Mouse (Mus musculus) gastrocnemius, postnatal 14 days (tissue): ENCODE data around the gene Bak1. TPM values are rescaled to one million over a fixed set of nuclear protein-coding genes. Genes with fewer than 3 reads are reported as not detected.
"Not testable (repeated sequence)": the region's sequence is repeated elsewhere in the genome, so short reads cannot be mapped to it uniquely, and the experiment has no call there.

Experiments used
- DNase-seq: peaks from one replicate; pipeline ENCODE4 v3.0.0; 2021; ENCODE audit warnings: mixed read lengths
- intact Hi-C: fragments of 180-260 bp; cut with DNase I; formaldehyde crosslinking; loops from one replicate; pipeline ENCODE4 v1.15.1; 2025; ENCODE audit warnings: low total_unique reads
- total RNA-seq, 2 experiments: library from RNA; stranded (reverse); gene quantifications; 2 replicates each; pipeline ENCODE4 v1.2.3; 2021

The Bak1 gene
- total RNA-seq, 2 experiments from 2014 or later: 24.7 to 27.9 TPM

- DNase-seq: no peak
- intact Hi-C loops: no loop called here
Observed at GRCm38 (mm10) chr17:26998283-26998682, 30.5 kb downstream of the Bak1 start.

- intact Hi-C loops: no loop called here
- no peak for DNase-seq
Observed at GRCm38 (mm10) chr17:26997661-26998060, 31.1 kb downstream of the Bak1 start.

- DNase-seq: no peak
- intact Hi-C loops: no loop called here
Observed at GRCm38 (mm10) chr17:26995562-26995961, 33.2 kb downstream of the Bak1 start.

GRCm38 (mm10) chr17:26995006-26995405 lies 33.8 kb downstream of the Bak1 start:
- intact Hi-C loops: no loop called here
- no peak for DNase-seq

- intact Hi-C loops: no loop called here
Observed at GRCm38 (mm10) chr17:26994410-26994809, 34.4 kb downstream of the Bak1 start.

GRCm38 (mm10) chr17:26990521-26990920 lies 38.3 kb downstream of the Bak1 start:
- intact Hi-C loops: no loop called here
- DNase-seq: no peak

More at GRCm38 (mm10) chr17:26994410-26994809, 34.4 kb downstream of the Bak1 start:
- DNase-seq: peak; percentile 78

- intact Hi-C loops: no loop called here
Observed at GRCm38 (mm10) chr17:26985503-26986179, 43.2 kb downstream of the Bak1 start.

GRCm38 (mm10) chr17:26983382-26983781 lies 45.4 kb downstream of the Bak1 start:
- DNase-seq: no peak
- intact Hi-C loops: no loop called here

More at GRCm38 (mm10) chr17:26985503-26986179, 43.2 kb downstream of the Bak1 start:
- DNase-seq: no peak

GRCm38 (mm10) chr17:26981050-26981449 lies 47.8 kb downstream of the Bak1 start:
- DNase-seq: no peak
- intact Hi-C loops: no loop called here

GRCm38 (mm10) chr17:26979426-26979825 lies 49.4 kb downstream of the Bak1 start:
- no peak for DNase-seq
- intact Hi-C loops: no loop called here

- DNase-seq, intact Hi-C loops: not testable (repeated sequence)
Observed at GRCm38 (mm10) chr17:26977354-26977753, 51.5 kb downstream of the Bak1 start.

GRCm38 (mm10) chr17:26975415-26975814 lies 53.4 kb downstream of the Bak1 start:
- intact Hi-C loops: no loop called here
- no peak for DNase-seq

GRCm38 (mm10) chr17:26974547-26974946 lies 54.3 kb downstream of the Bak1 start:
- no peak for DNase-seq
- intact Hi-C loops: no loop called here

GRCm38 (mm10) chr17:26972703-26973574 lies 55.9 kb downstream of the Bak1 start, which contains the start of gene Zbtb9:
Zbtb9 (plus strand) TSS chr17:26973167.
- peak; percentile 97 for DNase-seq
- intact Hi-C loops: no loop called here

GRCm38 (mm10) chr17:26972107-26972506 lies 56.7 kb downstream of the Bak1 start:
- intact Hi-C loops: no loop called here
- no peak for DNase-seq

GRCm38 (mm10) chr17:26971247-26971905 lies 57.4 kb downstream of the Bak1 start:
- DNase-seq: no peak
- intact Hi-C loops: no loop called here

GRCm38 (mm10) chr17:26970221-26970620 lies 58.6 kb downstream of the Bak1 start:
- intact Hi-C loops: no loop called here
- DNase-seq: no peak
